21 mouse cellular contexts compared by ENCODE assay signal in the genomic region with DNA sequence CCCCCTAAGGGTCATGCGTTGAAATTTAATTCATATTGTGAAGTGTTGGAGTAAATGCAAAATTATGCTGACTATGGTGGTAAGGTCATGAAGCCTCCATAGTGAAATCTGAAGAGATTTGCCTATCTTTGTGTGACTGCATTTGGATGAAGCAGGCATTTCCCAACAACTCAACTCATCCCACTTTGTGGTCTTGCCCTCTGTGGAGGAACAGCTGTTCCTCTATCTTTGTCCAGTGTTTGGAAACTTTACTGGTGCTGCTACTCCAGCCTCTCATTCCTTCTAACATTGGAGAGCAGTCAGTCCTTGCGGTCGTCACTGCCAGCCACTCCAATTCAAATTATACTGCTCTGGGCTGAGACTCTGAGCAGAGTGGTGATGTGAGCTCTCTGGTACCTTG. TPM values are rescaled to one million over a fixed set of nuclear protein-coding genes. Genes with fewer than 3 reads are reported as not detected.
DNase-seq lines count a peak whose midpoint lies in the region; ATAC-seq and TF ChIP-seq lines count a peak whose summit lies in the region.
"Had no signal": no experiment of that assay in that cellular context is flagged by ENCODE, and none has a peak within 500 bp of the region (broad histone marks: within the 10 kb centered on the region; RNA-seq: fewer than 3 reads in every experiment).

No protein-coding gene starts in this region.

- ATAC-seq in limb, embryonic 14.5 days (ENCODE audit: low FRiP score, low read depth): no peak
- ATAC-seq: forebrain, embryonic 16.5 days; hindbrain, embryonic 16.5 days had no signal

- no peak overlapping the region for H3K9ac ChIP-seq in limb, embryonic 14.5 days (ENCODE audit: low read depth, low read length, severe bottlenecking)
- H3K9ac ChIP-seq: embryonic facial prominence, embryonic 13.5 days; forebrain, embryonic 12.5 days; hindbrain, embryonic 12.5 days had no signal

- no peaks in the 10 kb centered on the region for H3K36me3 ChIP-seq in limb, embryonic 14.5 days (ENCODE audit: control insufficient read depth, insufficient read depth, low read length)
- H3K36me3 ChIP-seq in limb, embryonic 10.5 days: no peaks in the 10 kb centered on the region
- H3K36me3 ChIP-seq: embryonic facial prominence, embryonic 13.5 days; forebrain, embryonic 12.5 days; hindbrain, embryonic 12.5 days had no signal

- H3K4me2 ChIP-seq in limb, embryonic 14.5 days (replicated peaks; ENCODE audit: low read depth, low read length, severe bottlenecking): no peak overlapping the region
- H3K4me2 ChIP-seq: embryonic facial prominence, embryonic 13.5 days; forebrain, embryonic 12.5 days; hindbrain, embryonic 12.5 days had no signal

- no peaks in the 10 kb centered on the region for H3K27me3 ChIP-seq in limb, embryonic 14.5 days (ENCODE audit: control insufficient read depth, insufficient read depth, low read length)
- no peaks in the 10 kb centered on the region for H3K27me3 ChIP-seq in limb, embryonic 10.5 days (ENCODE audit: low read depth, poor library complexity, severe bottlenecking)
- H3K27me3 ChIP-seq: embryonic facial prominence, embryonic 13.5 days; forebrain, embryonic 12.5 days; hindbrain, embryonic 12.5 days had no signal

- H3K4me1 ChIP-seq in limb, embryonic 14.5 days (ENCODE audit: control insufficient read depth, insufficient read depth, low read length): no peaks in the 10 kb centered on the region
- no peaks in the 10 kb centered on the region for H3K4me1 ChIP-seq in limb, embryonic 10.5 days
- H3K4me1 ChIP-seq: embryonic facial prominence, embryonic 13.5 days; forebrain, embryonic 12.5 days; hindbrain, embryonic 12.5 days had no signal

- H3K9me3 ChIP-seq in limb, embryonic 14.5 days (ENCODE audit: control insufficient read depth, low read length): no peaks in the 10 kb centered on the region
- no peaks in the 10 kb centered on the region for H3K9me3 ChIP-seq in limb, embryonic 10.5 days (replicated peaks)
- H3K9me3 ChIP-seq: embryonic facial prominence, embryonic 13.5 days; forebrain, embryonic 12.5 days; hindbrain, embryonic 12.5 days had no signal

- peak; percentile 16 for DNase-seq in heart, adult 11 months
- DNase-seq in heart, postnatal 25 days (ENCODE audit: low spot score): no peak
- peak; percentile 40 for DNase-seq in limb, embryonic 14.5 days (ENCODE audit: low spot score)
- DNase-seq in limb, embryonic 10.5 days (ENCODE audit: low spot score): no peak
- peak; percentile 42 for DNase-seq in NIH3T3 (ENCODE audit: low read depth)
- no peak for DNase-seq in layer of hippocampus, adult 18-20 months (ENCODE audit: low spot score in 2 of 2)
- DNase-seq in spleen, postnatal 4 days (ENCODE audit: low spot score in 2 of 2): no peak
- DNase-seq: adrenal gland, postnatal 10 days; cerebellum, adult 11 months; cerebellum, adult 8-10 months; cerebellum, postnatal 36 days; gastrocnemius, postnatal 10 days; heart, postnatal 36 days had no signal

- WGBS in limb, embryonic 14.5 days: 74% methylated on average over 3 of the region's 3 CpGs
- 87% methylated on average over 3 of the region's 3 CpGs for WGBS in limb, embryonic 10.5 days

- no peak overlapping the region for H3K4me3 ChIP-seq in limb, embryonic 14.5 days (replicated peaks; ENCODE audit: low read length)
- H3K4me3 ChIP-seq in limb, embryonic 10.5 days: no peak overlapping the region
- H3K4me3 ChIP-seq: embryonic facial prominence, embryonic 13.5 days; forebrain, embryonic 12.5 days; hindbrain, embryonic 12.5 days had no signal

- no peak overlapping the region for H3K27ac ChIP-seq in limb, embryonic 14.5 days (replicated peaks; ENCODE audit: low read depth, low read length)
- H3K27ac ChIP-seq in limb, embryonic 10.5 days: no peak overlapping the region
- H3K27ac ChIP-seq: embryonic facial prominence, embryonic 13.5 days; forebrain, embryonic 12.5 days; hindbrain, embryonic 12.5 days had no signal

- intact Hi-C loops in heart, postnatal 25 days (cut with DNase I): no loop called here

- no peak for TF ChIP-seq POLR2A in limb, embryonic 14.5 days (IDR thresholded peaks at IDR 0.05; ENCODE audit: borderline replicate concordance, extremely low read depth, insufficient read depth, insufficient read length)

RNA-seq across cellular contexts. Expression of a gene that starts 19.6 kb away (rescaled TPM):
- not detected for total RNA-seq in heart, postnatal 25 days (2021)
- 0.10 TPM in 1 of 2 replicates, not detected in the other for polyA plus RNA-seq in limb, embryonic 14.5 days (2012; rRNA removed)
- polyA plus RNA-seq in limb, embryonic 14.5 days (2014; fragmentation: Nextera tagmentation; extraction: Ambion mirVana): 0.26 TPM in 1 of 2 replicates, not detected in the other
- polyA plus RNA-seq in limb, embryonic 10.5 days (2016; fragmentation: Nextera tagmentation; extraction: Ambion mirVana): not detected in 2 replicates
- total RNA-seq in layer of hippocampus, adult 18-20 months (2021): 1 to 10 TPM; 1.0 to 1.2 TPM
- total RNA-seq: adrenal gland, postnatal 10 days; adrenal gland, postnatal 4 days; ES-E14; gastrocnemius, postnatal 10 days; heart, postnatal 36 days had no signal
- polyA plus RNA-seq: embryonic facial prominence, embryonic 13.5 days; forebrain, embryonic 12.5 days; hindbrain, embryonic 12.5 days; intestine, embryonic 14.5 days had no signal

Comparison
In these comparisons a context has a peak if more than half of its experiments do, and no peak if none do; other contexts are left out.
1. DNase-seq: peak in heart, adult 11 months (single experiment), limb, embryonic 14.5 days (single experiment) and NIH3T3 (single experiment); none in heart, postnatal 25 days (single experiment), limb, embryonic 10.5 days (single experiment), layer of hippocampus, adult 18-20 months (0 of 2) and spleen, postnatal 4 days (0 of 2).